Mouse (Mus musculus) bone marrow macrophage, adult 2 months (primary cell): ENCODE results near the gene Gm2001.
"Not testable (repeated sequence)": the region's sequence is repeated elsewhere in the genome, so short reads cannot be mapped to it uniquely, and the experiment has no call there.

ENCODE experiments used
- CTCF ChIP-seq: IDR thresholded peaks from 2 replicates; pipeline ENCODE4 v1.5.1; 2012; ENCODE audit warnings: low read depth, mild to moderate bottlenecking, low read length, moderate library complexity
- POLR2A ChIP-seq: IDR thresholded peaks from 2 replicates; pipeline ENCODE4 v1.6.1; 2012; ENCODE audit warnings: mild to moderate bottlenecking, low read depth, low read length, borderline replicate concordance

DNA sequence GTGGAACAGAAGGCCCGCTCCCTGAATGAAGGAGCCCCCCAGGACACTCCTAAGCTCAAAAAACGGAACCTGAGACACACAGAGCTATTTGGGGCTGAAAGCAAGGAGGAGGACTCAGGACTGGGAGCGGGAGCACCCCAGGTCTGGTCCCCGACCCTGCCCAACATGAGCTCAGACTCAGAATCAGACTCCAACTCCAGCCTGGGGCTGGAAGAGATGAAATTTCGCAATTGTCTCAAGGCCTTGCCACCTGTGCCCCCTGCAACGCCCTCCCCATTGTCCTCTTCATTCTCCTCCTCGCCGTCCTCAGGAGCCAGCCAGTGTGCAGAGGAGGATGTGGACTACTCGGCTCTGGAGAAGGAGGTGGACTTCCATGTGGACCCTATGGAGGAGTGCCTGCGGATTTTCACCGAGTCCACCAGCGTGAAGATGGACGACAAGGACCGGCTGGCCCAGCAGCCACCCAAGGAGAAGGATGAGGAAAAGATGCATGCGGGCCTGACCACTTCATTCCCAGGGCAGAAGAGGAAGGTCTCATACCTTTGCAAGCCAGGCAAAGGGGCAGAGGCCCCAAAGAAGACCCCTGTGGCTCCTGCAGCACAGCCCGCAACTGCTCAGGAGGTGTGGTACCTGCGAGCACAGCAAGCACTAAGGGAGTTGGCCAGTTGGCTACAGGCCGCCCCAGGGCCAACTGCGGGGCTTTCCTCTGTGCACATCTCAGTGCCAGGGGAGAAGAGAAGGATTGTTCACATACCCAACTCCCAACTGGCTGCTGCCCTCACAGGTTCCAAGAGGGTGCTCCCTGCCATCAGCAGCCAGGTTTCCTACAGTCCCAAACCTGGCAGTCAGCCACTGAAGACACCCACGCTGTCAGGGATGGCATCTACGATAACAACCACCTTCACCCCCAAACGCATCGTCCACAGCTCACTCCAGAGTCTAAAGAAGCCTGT is 19.9 kb upstream of the Gm2001 start:
- not testable (repeated sequence) for TF ChIP-seq POLR2A, CTCF
